Mouse (Mus musculus) embryonic facial prominence, embryonic 11.5 days (tissue): Measurements from ENCODE around the gene Prr27. TPM values are rescaled to one million over a fixed set of nuclear protein-coding genes. Genes with fewer than 3 reads are reported as not detected.

ENCODE experiments used
- polyA plus RNA-seq: library from polyadenylated mRNA; unstranded; fragments of >200 nt; fragmentation: Nextera tagmentation; extraction: Ambion mirVana; gene quantifications from 2 replicates; pipeline ENCODE4 v1.2.1, GENCODE M21; 2014

Gene Prr27
- polyA plus RNA-seq, 1 experiment from 2014 or later, result not detected

Other genes with a start within 250 kb of the Prr27 start
- gene Sult1e1, start 234.1 kb upstream of the Prr27 start, polyA plus RNA-seq, result 2.3 and 5.8 TPM in 2 replicates
- not detected in 2 replicates for gene Csn1s1, start 159.5 kb upstream of the Prr27 start, polyA plus RNA-seq
- not detected in 2 replicates for gene Csn2, start 126.1 kb upstream of the Prr27 start, polyA plus RNA-seq
- gene Csn1s2a, start 51.1 kb upstream of the Prr27 start, polyA plus RNA-seq, result not detected in 2 replicates
- not detected in 2 replicates for gene Csn1s2b, start 17.6 kb upstream of the Prr27 start, polyA plus RNA-seq
- not detected in 2 replicates for gene Odam, start 59.3 kb downstream of the Prr27 start, polyA plus RNA-seq
- 0.22 TPM in 1 of 2 replicates, not detected in the other for gene Csn3, start 99.9 kb downstream of the Prr27 start, polyA plus RNA-seq
- not detected in 2 replicates for gene 2310003L06Rik, start 143.8 kb downstream of the Prr27 start, polyA plus RNA-seq
- gene Gm28434, start 143.8 kb downstream of the Prr27 start, polyA plus RNA-seq, result not detected in 2 replicates
- gene Cabs1, start 153.8 kb downstream of the Prr27 start, polyA plus RNA-seq, result not detected in 2 replicates
- not detected in 2 replicates for gene Smr3a, start 176.9 kb downstream of the Prr27 start, polyA plus RNA-seq